Mouse (Mus musculus) granulocyte monocyte progenitor cell, adult 5-6 weeks (primary cell): Measurements from ENCODE around the gene Xpr1. TPM values are rescaled to one million over a fixed set of nuclear protein-coding genes. Genes with fewer than 3 reads are reported as not detected.

Experiments
- ATAC-seq: replicated peaks from 2 replicates; pipeline ENCODE4 v1.8.0; 2016; ENCODE audit warnings: mild to moderate bottlenecking, moderate TSS enrichment, inconsistent platforms; ENCODE audit not compliant: poor library complexity, severe bottlenecking
- total RNA-seq, 2 experiments: library from RNA; stranded (forward) in 1 of 2; stranded (reverse) in 1 of 2; fragments of 200-712, 200-1000 nt in 1 of 2; fragments of >200 nt in 1 of 2; fragmentation: Nextera tagmentation in 1 of 2; gene quantifications; 2 replicates each; pipeline ENCODE4 v1.2.3; 2014 to 2017

Gene Xpr1
- total RNA-seq, 2 experiments from 2014 or later: 12.9 to 29.0 TPM

- ATAC-seq: no peak
These were observed 181.6 kb downstream of the Xpr1 start for GRCm38 (mm10) chr1:155235641-155236040.

GRCm38 (mm10) chr1:155233931-155234607, 183.1 kb downstream of the Xpr1 start:
- peak; percentile 68 for ATAC-seq

- peak; percentile 57 for ATAC-seq
These were observed 183.8 kb downstream of the Xpr1 start for GRCm38 (mm10) chr1:155233378-155233777.

- ATAC-seq: no peak
These were observed 184.4 kb downstream of the Xpr1 start for GRCm38 (mm10) chr1:155232786-155233185.

GRCm38 (mm10) chr1:155232385-155232784, 184.8 kb downstream of the Xpr1 start:
- ATAC-seq: no peak

GRCm38 (mm10) chr1:155229464-155230411, 187.5 kb downstream of the Xpr1 start:
- ATAC-seq: no peak

Other genes with a start within 250 kb of the Xpr1 start
- 2.5 TPM in 1 of 2 replicates, not detected in the other for gene BC034090, start 173.0 kb downstream of the Xpr1 start, total RNA-seq (2014; fragmentation: Nextera tagmentation)
- gene BC034090, start 173.0 kb downstream of the Xpr1 start, total RNA-seq (2017): 0.13 TPM in 1 of 2 replicates, not detected in the other
- gene Acbd6, start 140.7 kb upstream of the Xpr1 start, total RNA-seq (2014; fragmentation: Nextera tagmentation): 35.3 and 45.4 TPM in 2 replicates
- 22.5 TPM in 2 replicates for gene Acbd6, start 140.7 kb upstream of the Xpr1 start, total RNA-seq (2017)